Mouse (Mus musculus) retina, adult 2 months (tissue): ENCODE results near the gene Abcb6.

Experiments used
- DNase-seq: peaks from one replicate; pipeline ENCODE4 v3.0.0-alpha.2; 2012; ENCODE audit warnings: low read depth, low spot score

The Abcb6 gene

GRCm38 (mm10) chr1:75180105-75180590, at the start of gene Abcb6:
Gene Abcb6 (minus strand): TSS chr1:75180392.
- DNase-seq = peak; percentile 70

- no peak for DNase-seq
These were observed 49.0 kb upstream of the Abcb6 start for GRCm38 (mm10) chr1:75229158-75229557.

- no peak for DNase-seq
These were observed 47.5 kb upstream of the Abcb6 start for GRCm38 (mm10) chr1:75227653-75228052.

- no peak for DNase-seq
These were observed 45.9 kb upstream of the Abcb6 start for GRCm38 (mm10) chr1:75226138-75226537.

DNA sequence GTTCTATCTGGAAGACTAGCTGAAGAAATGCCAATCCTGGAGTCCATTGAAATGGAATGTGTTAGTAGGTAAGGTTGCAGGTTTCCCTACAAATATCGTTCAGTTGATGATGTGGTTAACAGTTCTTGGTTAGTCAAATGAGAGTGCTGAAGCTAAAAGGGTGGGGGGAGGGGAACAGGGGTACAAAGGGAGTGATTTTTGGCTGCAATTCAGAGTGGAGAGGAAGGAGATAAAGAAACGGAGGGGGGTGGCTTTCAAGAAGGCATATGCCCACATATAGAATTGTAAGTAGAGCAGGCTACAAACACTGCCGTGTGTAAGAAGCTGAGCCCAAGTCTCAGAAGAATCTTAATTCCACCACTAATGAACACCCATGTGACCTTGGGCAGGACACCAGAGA, 45.3 kb upstream of the Abcb6 start:
- no peak for DNase-seq

DNA sequence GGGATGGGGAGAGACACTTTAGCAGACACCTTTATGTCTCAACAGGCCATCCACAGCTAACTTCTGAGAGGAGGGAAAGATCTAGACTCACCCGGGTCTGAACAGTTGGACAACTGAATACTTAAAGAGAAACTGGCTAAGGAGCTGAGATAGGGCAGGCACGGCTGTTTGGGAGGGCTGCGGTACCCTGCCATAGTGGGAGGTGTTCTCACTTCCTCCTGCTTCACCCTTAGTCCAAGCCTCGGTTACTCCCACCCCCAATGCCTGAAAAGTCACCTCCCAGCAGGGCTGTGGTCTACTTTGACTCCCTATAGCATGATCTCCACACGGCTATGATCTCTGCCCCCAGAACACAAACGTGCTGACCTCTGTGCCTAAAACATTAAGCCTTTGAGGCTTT, 43.3 kb upstream of the Abcb6 start:
- DNase-seq = no peak

DNA sequence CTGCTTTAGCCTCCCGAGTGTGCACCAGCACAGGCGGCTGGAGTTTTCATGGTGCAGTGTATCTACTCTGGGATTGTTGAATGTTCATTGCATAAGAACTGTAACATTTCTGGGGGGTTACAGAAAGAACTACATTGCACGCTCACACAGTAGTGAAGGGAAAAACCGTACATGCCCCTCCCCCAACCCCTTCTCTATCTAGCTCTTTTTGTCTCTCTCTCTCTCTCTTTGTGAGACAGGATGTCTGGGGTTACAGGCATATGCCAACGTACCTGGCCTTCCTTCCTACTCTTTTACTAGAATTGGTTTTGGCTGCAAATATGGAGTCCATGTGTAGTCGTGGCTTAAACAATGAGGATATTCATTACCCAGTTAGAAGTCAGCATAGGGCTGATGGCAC, 42.7 kb upstream of the Abcb6 start:
- DNase-seq = no peak

DNA sequence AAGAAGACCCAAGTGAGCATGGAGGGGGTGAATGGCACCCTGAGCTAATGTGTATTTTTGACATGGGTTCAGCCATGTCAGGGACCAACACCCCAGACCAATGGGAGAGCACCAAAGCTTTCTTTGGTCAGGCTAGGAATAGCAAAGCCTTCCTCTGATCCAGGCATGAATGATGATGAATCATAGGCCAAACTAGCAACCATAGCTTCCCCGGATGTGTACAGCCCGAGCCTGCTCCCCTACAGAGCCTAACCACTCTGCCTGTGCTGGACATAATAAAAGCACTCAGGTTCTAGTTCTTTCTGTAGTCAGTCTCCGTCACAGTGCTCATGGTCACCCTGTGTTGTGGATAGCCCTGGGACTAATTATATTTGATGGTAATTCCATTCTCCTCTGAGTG, 41.3 kb upstream of the Abcb6 start:
- DNase-seq = no peak

- no peak for DNase-seq
These were observed 39.3 kb upstream of the Abcb6 start, which contains the start of gene Tuba4a for GRCm38 (mm10) chr1:75219531-75219930. Gene Tuba4a (minus strand): TSS chr1:75219865.

- DNase-seq = peak; percentile 84
These were observed 38.9 kb upstream of the Abcb6 start for GRCm38 (mm10) chr1:75219078-75219477.

GRCm38 (mm10) chr1:75218227-75219001, 38.2 kb upstream of the Abcb6 start:
- DNase-seq = no peak

- no peak for DNase-seq
These were observed 37.7 kb upstream of the Abcb6 start for GRCm38 (mm10) chr1:75217893-75218226.

GRCm38 (mm10) chr1:75216797-75217585, 36.8 kb upstream of the Abcb6 start:
- DNase-seq = no peak

DNA sequence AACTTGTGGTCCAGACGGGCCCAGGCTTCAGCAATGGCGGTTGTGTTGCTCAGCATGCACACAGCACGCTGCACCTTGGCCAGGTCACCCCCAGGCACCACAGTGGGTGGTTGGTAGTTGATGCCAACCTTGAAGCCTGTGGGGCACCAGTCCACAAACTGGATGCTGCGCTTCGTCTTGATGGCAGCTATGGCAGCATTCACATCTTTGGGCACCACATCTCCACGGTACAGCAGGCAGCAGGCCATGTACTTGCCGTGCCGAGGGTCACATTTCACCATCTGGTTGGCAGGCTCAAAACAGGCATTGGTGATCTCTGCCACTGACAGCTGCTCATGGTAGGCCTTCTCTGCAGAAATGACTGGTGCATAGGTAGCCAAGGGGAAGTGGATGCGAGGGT, 35.6 kb upstream of the Abcb6 start:
- no peak for DNase-seq

GRCm38 (mm10) chr1:75214886-75215285, 34.7 kb upstream of the Abcb6 start:
- DNase-seq = no peak

DNA sequence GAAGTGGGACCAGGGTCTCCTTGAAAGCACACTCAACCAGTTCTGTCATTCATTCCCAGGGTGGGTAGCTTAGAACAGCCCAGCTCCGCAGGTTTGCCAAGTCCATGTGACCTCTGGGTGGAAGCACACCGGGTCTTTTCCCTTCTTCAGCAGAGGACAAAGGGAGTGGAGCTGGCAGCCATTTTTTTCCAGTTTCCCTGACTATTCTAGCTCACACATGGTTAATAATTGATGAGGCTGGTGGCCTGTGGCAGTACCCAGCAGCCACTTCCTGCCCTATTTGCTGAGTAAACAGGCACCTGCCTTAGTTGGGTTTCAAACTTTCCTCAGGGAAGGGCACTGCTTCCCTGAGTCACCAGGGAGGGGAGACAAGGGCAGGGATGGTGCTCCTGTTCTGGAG, 34.2 kb upstream of the Abcb6 start:
- DNase-seq = no peak

- no peak for DNase-seq
These were observed 32.9 kb upstream of the Abcb6 start for GRCm38 (mm10) chr1:75213096-75213495.

DNA sequence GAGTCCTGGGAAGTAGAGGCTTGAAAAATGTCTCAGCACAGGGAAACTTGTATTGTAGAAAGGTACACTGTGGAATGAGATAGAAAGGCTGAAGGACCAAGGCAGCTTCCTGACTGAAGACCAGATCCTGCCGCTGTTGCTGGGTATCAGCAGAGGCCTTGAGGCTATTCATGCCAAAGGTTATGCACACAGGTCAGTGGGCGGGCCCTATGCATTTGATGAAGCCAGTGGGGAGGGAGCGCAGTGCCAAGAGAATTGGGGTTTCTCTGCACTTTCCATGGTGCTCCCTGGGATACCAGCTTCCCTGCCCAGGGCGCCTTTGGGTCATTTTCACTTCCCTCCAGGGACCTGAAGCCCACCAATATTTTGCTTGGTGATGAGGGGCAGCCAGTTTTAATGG, 32.4 kb upstream of the Abcb6 start:
- DNase-seq = no peak

DNA sequence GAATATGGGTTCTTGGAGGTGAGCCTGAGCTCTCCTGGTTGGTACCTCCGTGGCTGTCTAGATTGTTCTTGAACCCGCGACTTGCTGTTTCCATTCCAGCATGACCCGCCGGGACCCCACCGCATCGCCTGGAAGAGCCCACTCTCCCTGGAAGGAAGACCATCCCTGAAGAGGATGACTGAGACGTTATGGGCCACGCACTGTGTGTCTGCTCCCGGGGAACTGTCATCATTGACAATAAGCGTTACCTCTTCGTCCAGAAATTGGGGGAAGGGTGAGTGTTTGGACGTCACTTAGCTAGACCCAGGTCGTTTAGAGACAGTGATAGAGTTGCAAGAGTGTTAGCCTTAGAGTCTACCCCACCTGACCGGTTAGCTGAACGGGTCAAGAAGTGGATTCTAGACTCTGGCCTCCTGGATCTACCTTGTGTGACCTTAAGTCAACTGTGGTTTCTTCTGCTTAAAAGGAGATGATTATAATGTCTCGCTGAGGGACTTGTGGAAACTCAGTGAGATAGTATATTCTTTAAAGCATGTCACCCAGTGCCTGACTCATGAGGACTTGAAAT, 31.0 kb upstream of the Abcb6 start:
- DNase-seq = no peak

- DNase-seq = peak; percentile 92
These were observed 30.2 kb upstream of the Abcb6 start, which contains the start of the genes Glb1l and Stk16 for GRCm38 (mm10) chr1:75210136-75211087. Gene Glb1l (minus strand): TSS chr1:75210813. Gene Stk16 (plus strand): TSS chr1:75210838.

DNA sequence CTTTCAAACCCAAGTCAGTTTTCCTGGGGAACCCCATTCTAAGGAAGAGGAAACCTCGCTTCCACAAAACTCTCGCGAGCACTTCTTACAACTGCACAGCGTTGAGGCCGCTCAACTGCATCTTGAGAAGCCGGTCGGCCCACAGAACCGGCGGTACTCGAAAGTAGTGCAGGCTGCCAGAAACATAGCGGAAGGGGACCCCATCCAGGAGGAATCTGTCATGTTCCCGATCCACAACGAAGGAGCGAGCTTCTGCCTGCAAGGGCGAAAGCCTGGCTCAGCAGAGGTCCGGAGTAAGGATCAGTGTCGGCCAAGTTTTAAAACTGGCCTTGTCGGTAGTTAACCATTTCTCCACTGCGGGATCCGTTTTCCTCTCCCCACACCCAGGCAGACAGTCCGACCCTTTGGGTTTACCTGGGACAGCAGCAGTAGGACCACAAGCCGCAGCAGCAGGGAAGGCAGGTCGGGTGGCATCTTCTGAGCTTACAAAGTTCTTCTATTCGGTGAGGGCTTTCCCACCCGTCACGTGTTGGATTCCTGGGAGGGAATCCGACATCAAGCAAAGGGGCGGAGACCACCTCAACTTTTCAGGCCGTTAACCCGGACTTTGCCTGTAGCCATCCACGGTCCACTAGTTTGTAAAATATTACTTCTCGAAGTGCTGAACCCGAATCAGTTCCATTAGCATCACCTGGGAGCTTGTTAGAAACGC, 28.9 kb upstream of the Abcb6 start:
- DNase-seq = no peak
